Mouse (Mus musculus): Measurements from ENCODE around the gene Tppp2. TPM values are rescaled to one million over a fixed set of nuclear protein-coding genes. Genes with fewer than 3 reads are reported as not detected.
A peak's percentile ranks its signal among the peaks of the same experiment; 100 is the strongest.
"Not testable (repeated sequence)": the region's sequence is repeated elsewhere in the genome, so short reads cannot be mapped to it uniquely, and the experiment has no call there.

The Tppp2 gene
- polyA plus RNA-seq, 1 experiment from 2014 or later, result not detected

DNA sequence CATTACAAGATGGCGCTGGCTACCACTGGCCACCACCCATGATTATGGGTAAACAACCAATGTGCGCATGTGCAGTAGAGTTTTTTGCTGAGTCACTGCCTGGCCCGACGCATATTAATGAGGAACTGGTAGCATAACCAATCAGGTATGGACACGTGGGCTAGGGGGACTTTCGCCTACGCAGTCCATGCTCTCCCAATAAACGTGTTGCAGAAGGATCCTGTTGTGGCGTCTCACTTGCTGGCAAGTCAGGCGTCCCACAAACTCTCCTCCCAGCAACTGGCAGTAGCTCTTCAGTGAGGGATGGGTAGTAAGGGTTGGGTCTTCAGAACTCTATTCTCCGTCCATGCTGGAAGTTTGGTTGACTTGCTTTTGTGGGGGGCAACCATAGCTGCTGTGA lies 8.7 kb downstream of the Tppp2 start:
- H3K27me3 ChIP-seq (ENCODE audit: control insufficient read depth, insufficient read depth, low read length); DNase-seq (ENCODE audit: low spot score); H3K9me3 ChIP-seq (ENCODE audit: control insufficient read depth, low read length); H3K4me3 ChIP-seq (ENCODE audit: low read depth, low read length); H3K9ac ChIP-seq (ENCODE audit: low read length); ATAC-seq (replicated peaks; ENCODE audit: low FRiP score); H3K36me3 ChIP-seq (ENCODE audit: control insufficient read depth, insufficient read depth, low read length); H3K4me1 ChIP-seq (replicated peaks; ENCODE audit: control insufficient read depth, insufficient read depth, low read length); H3K4me2 ChIP-seq (ENCODE audit: low read depth, low read length, severe bottlenecking); H3K27ac ChIP-seq (ENCODE audit: low read depth, low read length): not testable (repeated sequence)
- WGBS, result 94% methylated on average over 11 of the region's 11 CpGs

DNA sequence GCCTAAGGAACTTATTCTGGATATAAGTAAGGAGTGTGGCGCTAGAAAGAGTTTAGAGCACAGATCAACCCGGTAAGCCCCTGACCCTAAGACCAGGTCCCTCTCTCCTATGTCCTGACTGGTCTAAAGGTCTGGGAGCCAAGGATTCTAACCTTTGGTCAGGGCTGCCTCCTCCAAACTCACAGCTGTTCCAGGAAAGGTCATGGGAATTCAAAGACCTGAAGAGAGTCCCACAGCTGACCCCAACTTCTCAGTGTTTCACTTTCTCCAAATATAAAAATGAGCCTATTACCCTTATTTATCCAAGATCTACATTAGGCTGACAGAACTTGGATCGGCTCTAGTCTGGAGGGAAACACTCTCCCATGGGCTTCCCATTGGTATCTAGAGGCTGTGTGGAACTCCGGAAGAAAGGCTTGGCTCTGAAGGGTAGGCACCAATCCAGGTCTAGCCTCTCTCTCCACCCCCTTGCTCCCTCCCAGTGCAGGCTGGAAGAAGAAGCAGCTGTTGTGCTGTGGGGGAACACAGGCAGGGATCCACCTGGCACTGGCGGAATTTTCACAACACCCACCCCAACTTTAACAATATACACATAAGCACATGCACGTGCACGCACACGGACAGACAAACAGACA lies 11.2 kb downstream of the Tppp2 start:
- no peak for DNase-seq (ENCODE audit: low spot score)
- Histone ChIP-seq H3K4me2 (ENCODE audit: low read depth, low read length, severe bottlenecking) (no peak overlapping the region), H3K9ac (ENCODE audit: low read length) (no peak overlapping the region), H3K9me3 (ENCODE audit: control insufficient read depth, low read length) (no peaks in the 10 kb centered on the region), H3K4me3 (ENCODE audit: low read depth, low read length) (no peak overlapping the region), H3K36me3 (ENCODE audit: control insufficient read depth, insufficient read depth, low read length) (no peaks in the 10 kb centered on the region), H3K27me3 (ENCODE audit: control insufficient read depth, insufficient read depth, low read length) (no peaks in the 10 kb centered on the region), H3K4me1 (replicated peaks; ENCODE audit: control insufficient read depth, insufficient read depth, low read length) (no peaks in the 10 kb centered on the region), H3K27ac (ENCODE audit: low read depth, low read length) (no peak overlapping the region)
- WGBS, result 80% methylated on average over 8 of the region's 8 CpGs
- ATAC-seq (replicated peaks; ENCODE audit: low FRiP score), result no peak

DNA sequence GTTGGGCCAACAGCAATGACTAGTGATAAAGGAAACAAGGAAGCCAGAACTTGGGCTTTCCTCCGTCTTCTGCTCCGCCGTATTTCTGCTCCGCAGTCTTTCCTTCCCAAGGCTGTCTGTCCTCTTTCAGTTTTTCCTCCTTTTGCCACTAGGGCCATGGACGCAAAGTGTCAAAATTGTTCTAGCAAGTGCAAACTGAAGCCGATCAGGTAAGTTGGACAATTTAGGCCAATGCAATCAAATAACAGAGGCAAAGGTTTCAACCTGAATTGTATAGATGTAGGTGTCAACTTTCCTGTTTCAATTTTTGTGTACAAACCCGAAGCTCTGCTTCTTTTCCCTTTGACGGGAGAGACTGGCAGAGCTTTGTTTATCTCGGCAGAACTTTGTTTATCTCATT lies 11.7 kb downstream of the Tppp2 start:
- no peak overlapping the region for H3K9ac ChIP-seq (ENCODE audit: low read length)
- H3K4me1 ChIP-seq (replicated peaks; ENCODE audit: control insufficient read depth, insufficient read depth, low read length), result no peaks in the 10 kb centered on the region
- ATAC-seq (replicated peaks; ENCODE audit: low FRiP score), result no peak
- DNase-seq (ENCODE audit: low spot score), result no peak
- no peaks in the 10 kb centered on the region for H3K27me3 ChIP-seq (ENCODE audit: control insufficient read depth, insufficient read depth, low read length)
- no peaks in the 10 kb centered on the region for H3K9me3 ChIP-seq (ENCODE audit: control insufficient read depth, low read length)
- no peak overlapping the region for H3K27ac ChIP-seq (ENCODE audit: low read depth, low read length)
- H3K36me3 ChIP-seq (ENCODE audit: control insufficient read depth, insufficient read depth, low read length), result no peaks in the 10 kb centered on the region
- WGBS, result 74% methylated on average over 9 of the region's 9 CpGs
- H3K4me2 ChIP-seq (ENCODE audit: low read depth, low read length, severe bottlenecking), result no peak overlapping the region
- H3K4me3 ChIP-seq (ENCODE audit: low read depth, low read length), result no peak overlapping the region

- Histone ChIP-seq H3K27me3 (ENCODE audit: control insufficient read depth, insufficient read depth, low read length) (no peaks in the 10 kb centered on the region), H3K9ac (ENCODE audit: low read length) (no peak overlapping the region), H3K27ac (ENCODE audit: low read depth, low read length) (no peak overlapping the region), H3K4me3 (ENCODE audit: low read depth, low read length) (no peak overlapping the region), H3K36me3 (ENCODE audit: control insufficient read depth, insufficient read depth, low read length) (no peaks in the 10 kb centered on the region), H3K9me3 (ENCODE audit: control insufficient read depth, low read length) (no peaks in the 10 kb centered on the region), H3K4me2 (ENCODE audit: low read depth, low read length, severe bottlenecking) (no peak overlapping the region), H3K4me1 (replicated peaks; ENCODE audit: control insufficient read depth, insufficient read depth, low read length) (no peaks in the 10 kb centered on the region)
- DNase-seq (ENCODE audit: low spot score) (peak; percentile 70), ATAC-seq (replicated peaks; ENCODE audit: low FRiP score) (peak; percentile 75)
- WGBS, result 41% methylated on average over 5 of the region's 5 CpGs
These were observed 12.6 kb downstream of the Tppp2 start for GRCm38 (mm10) chr14:51930824-51931223.

DNA sequence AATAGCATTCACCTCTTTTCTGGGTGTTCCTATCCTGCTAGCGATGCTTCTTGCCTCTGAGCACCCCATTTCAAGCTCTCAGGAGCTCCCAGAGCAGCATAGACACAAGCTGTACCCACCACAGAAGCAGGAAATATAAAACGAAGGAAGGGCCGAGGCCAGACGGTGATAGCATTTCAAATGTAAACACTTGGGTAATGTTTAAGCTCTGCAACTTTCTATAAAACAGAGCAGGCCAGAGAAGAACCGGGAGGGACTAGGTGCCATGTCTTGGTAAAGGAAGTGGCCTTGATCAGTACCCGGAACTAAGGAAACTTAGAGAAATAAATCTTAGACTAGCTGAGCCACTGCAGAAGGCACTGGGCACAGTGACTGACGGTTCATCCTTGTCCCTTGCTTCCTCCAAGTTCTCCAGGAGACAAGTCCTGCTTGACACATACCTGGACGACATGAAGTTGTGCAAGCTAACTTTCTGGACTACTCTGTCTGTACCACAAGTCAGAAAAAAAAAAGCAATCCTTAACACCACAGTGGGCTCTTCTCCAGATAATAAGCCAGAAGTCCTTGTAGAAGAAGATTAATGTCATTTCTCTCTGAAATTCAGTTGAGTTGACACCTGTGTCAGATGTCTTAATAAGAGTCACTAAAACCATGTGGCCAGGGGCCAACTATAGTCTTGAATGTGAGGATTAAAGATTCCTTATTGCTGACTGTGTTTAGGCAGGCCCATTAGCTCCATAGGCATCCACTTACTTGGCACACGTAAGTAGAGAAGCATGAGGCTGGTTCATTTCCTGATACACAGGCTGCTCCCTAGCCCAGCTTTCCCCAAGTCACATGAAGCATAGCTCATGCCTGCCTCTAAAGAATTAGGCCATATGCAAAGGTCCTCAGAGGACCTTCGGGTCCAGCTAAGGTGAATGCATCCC lies 14.1 kb downstream of the Tppp2 start:
- H3K27me3 ChIP-seq (ENCODE audit: control insufficient read depth, insufficient read depth, low read length), result no peaks in the 10 kb centered on the region
- DNase-seq (ENCODE audit: low spot score) (no peak), ATAC-seq (replicated peaks; ENCODE audit: low FRiP score) (no peak)
- no peak overlapping the region for H3K4me2 ChIP-seq (ENCODE audit: low read depth, low read length, severe bottlenecking)
- H3K36me3 ChIP-seq (ENCODE audit: control insufficient read depth, insufficient read depth, low read length), result no peaks in the 10 kb centered on the region
- H3K4me1 ChIP-seq (replicated peaks; ENCODE audit: control insufficient read depth, insufficient read depth, low read length), result no peaks in the 10 kb centered on the region
- no peak overlapping the region for H3K9ac ChIP-seq (ENCODE audit: low read length)
- no peaks in the 10 kb centered on the region for H3K9me3 ChIP-seq (ENCODE audit: control insufficient read depth, low read length)
- H3K27ac ChIP-seq (ENCODE audit: low read depth, low read length), result no peak overlapping the region
- 81% methylated on average over 10 of the region's 10 CpGs for WGBS
- no peak overlapping the region for H3K4me3 ChIP-seq (ENCODE audit: low read depth, low read length)

- no peak overlapping the region for H3K27ac ChIP-seq (ENCODE audit: low read depth, low read length)
These were observed 20.8 kb downstream of the Tppp2 start for GRCm38 (mm10) chr14:51939005-51939404.

DNA sequence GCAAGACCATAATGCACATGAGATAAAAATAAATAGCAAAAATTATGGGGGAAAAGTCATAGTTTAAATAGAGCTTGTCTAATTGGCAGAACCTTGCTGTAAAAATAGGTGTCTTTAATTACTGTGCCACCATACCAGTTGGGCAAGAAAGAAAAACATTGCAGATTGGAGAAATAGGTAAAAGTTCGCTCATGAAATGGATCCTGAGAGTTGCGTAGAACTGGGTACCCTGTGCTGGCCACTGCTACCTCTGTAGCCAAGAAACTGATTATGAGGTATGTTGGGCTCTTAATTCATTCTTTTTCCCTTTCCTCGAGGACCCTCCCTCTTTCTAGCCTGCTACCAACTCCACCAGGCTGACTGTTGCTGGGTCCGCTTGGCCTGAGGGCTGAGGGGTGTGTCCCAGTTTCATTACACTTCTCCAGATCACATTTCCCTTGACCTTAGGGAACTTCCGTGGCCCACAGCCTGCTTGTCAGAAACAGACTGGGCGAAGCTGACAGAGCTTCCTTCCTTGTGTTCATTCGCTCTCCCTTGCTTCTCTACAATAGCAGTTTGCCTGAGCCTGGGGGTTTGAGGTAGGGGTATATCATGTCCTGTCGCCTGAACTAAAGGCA lies 22.8 kb downstream of the Tppp2 start:
- no peak overlapping the region for H3K27ac ChIP-seq (ENCODE audit: low read depth, low read length)
- H3K9ac ChIP-seq (ENCODE audit: low read length), result no peak overlapping the region
- H3K4me3 ChIP-seq (ENCODE audit: low read depth, low read length), result no peak overlapping the region
- no peak overlapping the region for H3K4me2 ChIP-seq (ENCODE audit: low read depth, low read length, severe bottlenecking)
- no peaks in the 10 kb centered on the region for H3K27me3 ChIP-seq (ENCODE audit: control insufficient read depth, insufficient read depth, low read length)
- DNase-seq (ENCODE audit: low spot score) (no peak), ATAC-seq (replicated peaks; ENCODE audit: low FRiP score) (no peak)
- no peaks in the 10 kb centered on the region for H3K4me1 ChIP-seq (replicated peaks; ENCODE audit: control insufficient read depth, insufficient read depth, low read length)
- 44% methylated on average over 8 of the region's 8 CpGs for WGBS
- no peaks in the 10 kb centered on the region for H3K9me3 ChIP-seq (ENCODE audit: control insufficient read depth, low read length)
- no peaks in the 10 kb centered on the region for H3K36me3 ChIP-seq (ENCODE audit: control insufficient read depth, insufficient read depth, low read length)

More at GRCm38 (mm10) chr14:51939005-51939404, 20.8 kb downstream of the Tppp2 start:
- H3K9me3 ChIP-seq (ENCODE audit: control insufficient read depth, low read length), result no peaks in the 10 kb centered on the region
- 83% methylated on average over 9 of the region's 9 CpGs for WGBS
- no peaks in the 10 kb centered on the region for H3K27me3 ChIP-seq (ENCODE audit: control insufficient read depth, insufficient read depth, low read length)
- no peak overlapping the region for H3K4me3 ChIP-seq (ENCODE audit: low read depth, low read length)
- DNase-seq (ENCODE audit: low spot score) (no peak), ATAC-seq (replicated peaks; ENCODE audit: low FRiP score) (no peak)
- H3K4me2 ChIP-seq (ENCODE audit: low read depth, low read length, severe bottlenecking), result no peak overlapping the region
- no peaks in the 10 kb centered on the region for H3K36me3 ChIP-seq (ENCODE audit: control insufficient read depth, insufficient read depth, low read length)
- H3K4me1 ChIP-seq (replicated peaks; ENCODE audit: control insufficient read depth, insufficient read depth, low read length), result no peaks in the 10 kb centered on the region
- H3K9ac ChIP-seq (ENCODE audit: low read length), result no peak overlapping the region

DNA sequence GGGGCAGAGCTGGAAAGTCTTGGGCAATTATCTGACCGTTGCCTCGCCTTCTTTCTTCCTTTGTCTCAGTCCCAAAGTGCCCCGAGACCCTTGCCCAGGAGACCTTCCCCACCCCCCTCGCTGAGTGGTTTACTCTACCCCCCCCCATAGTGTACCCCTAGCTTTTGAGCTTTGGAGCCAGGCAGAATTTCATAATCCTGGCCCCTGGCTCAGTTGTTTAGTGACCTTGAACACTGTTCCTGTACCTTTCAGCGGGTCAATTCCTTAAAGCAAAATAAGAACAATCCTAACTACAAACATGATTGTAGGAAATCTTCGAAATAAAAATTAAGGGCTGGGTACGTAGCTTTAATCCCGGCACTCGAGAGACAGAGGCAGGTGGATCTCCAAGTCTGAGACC lies 23.4 kb downstream of the Tppp2 start:
- Histone ChIP-seq H3K27ac (ENCODE audit: low read depth, low read length) (no peak overlapping the region), H3K27me3 (ENCODE audit: control insufficient read depth, insufficient read depth, low read length) (no peaks in the 10 kb centered on the region), H3K9me3 (ENCODE audit: control insufficient read depth, low read length) (no peaks in the 10 kb centered on the region), H3K36me3 (ENCODE audit: control insufficient read depth, insufficient read depth, low read length) (no peaks in the 10 kb centered on the region), H3K4me1 (replicated peaks; ENCODE audit: control insufficient read depth, insufficient read depth, low read length) (no peaks in the 10 kb centered on the region), H3K4me3 (ENCODE audit: low read depth, low read length) (no peak overlapping the region), H3K9ac (ENCODE audit: low read length) (no peak overlapping the region), H3K4me2 (ENCODE audit: low read depth, low read length, severe bottlenecking) (no peak overlapping the region)
- no peak for ATAC-seq (replicated peaks; ENCODE audit: low FRiP score)
- no peak for DNase-seq (ENCODE audit: low spot score)
- 53% methylated on average over 9 of the region's 9 CpGs for WGBS
